Mouse (Mus musculus) layer of hippocampus, adult 8-10 months (tissue): Measurements from ENCODE around the gene Ccdc181. TPM values are rescaled to one million over a fixed set of nuclear protein-coding genes. Genes with fewer than 3 reads are reported as not detected.
"Not testable (repeated sequence)": the region's sequence is repeated elsewhere in the genome, so short reads cannot be mapped to it uniquely, and the experiment has no call there.

Experiments
- DNase-seq, 2 experiments: peaks; one replicate each; pipeline ENCODE4 v3.0.0; 2022; ENCODE audit warnings: low spot score in 2 of 2
- total RNA-seq, 4 experiments: library from RNA; stranded (reverse); gene quantifications; 2 replicates each; pipeline ENCODE4 v1.2.4; 2022

Ccdc181 gene
- total RNA-seq: 10 to 100 TPM; 18.5 to 22.8 (median 22.0) TPM

DNA sequence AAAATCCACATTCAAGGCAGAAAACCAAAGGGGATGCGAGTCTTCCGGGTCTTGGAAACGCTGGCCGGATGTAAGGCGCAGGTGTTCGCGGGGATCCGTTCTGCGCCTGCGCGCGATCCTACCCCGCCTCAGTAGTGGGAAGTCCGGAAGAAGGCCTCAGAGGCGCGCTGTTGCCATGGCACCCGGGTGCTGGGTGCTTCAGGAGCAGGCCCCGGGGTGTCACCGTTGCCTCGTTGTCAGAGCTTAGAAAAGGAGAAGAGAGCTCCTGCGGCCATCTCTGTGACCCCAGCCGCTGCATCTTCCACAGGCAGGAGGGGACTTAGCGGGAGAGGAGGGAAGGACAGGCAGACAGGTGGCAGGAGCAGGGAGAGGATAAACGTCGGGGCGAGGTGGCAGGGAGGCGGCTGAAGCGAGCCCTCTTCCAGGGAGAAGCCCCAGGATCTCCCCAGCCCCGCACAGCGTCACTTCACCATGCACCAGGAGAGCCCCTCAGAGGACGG is at the start of gene Ccdc181:
Ccdc181 (plus strand) TSS at position 131 of the 500 bp plus-strand sequence.
- DNase-seq: peak; percentile 93 to 95

DNA sequence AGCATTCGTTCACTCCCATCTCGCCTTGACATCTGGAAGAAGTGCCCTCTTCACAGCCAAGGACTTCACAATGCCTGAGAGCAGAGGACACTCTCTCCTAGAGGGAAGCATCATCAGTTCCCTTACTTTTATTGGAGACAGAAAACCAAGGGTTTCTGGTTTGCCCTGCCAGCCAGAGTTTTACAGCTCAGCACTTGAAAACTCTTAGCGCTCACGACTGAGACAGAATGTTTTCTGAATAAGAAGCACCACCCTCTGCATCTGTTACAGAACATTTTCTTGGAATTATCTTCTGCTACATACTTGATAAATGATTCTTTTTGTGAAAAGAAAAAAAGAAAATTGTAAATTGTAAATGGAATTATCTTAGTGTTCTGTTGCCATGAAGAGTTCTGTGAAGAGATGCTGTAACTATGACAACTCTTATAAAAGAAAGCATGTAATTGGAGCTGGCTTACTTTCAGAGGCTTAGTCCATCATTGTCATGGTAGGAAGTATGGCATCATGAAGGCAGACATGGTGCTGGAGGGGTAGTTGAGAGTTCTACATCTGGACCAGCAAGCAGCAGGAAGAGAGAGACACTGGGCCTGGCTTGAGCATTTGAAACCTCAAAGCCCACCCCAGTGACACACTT is 43.3 kb upstream of the Ccdc181 start:
- not testable (repeated sequence) for DNase-seq

DNA sequence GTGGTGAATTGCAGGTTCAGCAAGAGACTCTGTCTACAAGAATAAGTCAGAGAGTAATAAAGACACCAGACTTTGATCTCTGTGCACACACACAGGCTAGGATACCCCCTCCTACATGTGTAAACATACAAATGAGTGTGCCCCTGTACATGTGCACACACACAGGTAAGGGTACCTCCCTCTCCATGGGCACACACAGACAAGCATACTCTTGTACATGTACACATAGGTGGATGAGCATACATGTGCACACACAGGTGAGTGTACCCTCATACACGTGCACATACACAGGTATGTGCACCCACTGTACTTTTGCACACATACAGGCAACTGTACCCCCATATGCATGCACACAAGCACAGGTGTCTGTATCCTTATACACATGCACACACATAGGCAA is 41.9 kb upstream of the Ccdc181 start:
- no peak for DNase-seq

DNA sequence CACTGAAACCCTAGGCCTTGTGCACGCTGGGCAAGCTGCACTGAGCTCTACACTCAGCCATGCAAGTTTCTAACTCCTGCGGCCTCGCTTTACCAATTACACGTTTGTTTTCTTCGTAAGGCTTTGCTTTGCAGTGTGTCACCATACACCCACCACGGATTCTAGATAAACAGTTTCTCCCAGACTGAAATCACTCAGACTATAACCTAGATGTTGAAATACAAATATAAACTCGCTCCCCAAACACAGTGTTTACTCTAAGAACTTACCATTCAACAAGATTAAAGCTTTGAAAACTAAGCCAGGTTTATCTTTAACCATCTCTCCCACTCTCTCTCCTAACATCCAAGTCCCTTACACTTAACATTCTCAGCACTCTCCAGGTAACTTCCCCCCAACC is 40.3 kb upstream of the Ccdc181 start:
- DNase-seq: no peak

DNA sequence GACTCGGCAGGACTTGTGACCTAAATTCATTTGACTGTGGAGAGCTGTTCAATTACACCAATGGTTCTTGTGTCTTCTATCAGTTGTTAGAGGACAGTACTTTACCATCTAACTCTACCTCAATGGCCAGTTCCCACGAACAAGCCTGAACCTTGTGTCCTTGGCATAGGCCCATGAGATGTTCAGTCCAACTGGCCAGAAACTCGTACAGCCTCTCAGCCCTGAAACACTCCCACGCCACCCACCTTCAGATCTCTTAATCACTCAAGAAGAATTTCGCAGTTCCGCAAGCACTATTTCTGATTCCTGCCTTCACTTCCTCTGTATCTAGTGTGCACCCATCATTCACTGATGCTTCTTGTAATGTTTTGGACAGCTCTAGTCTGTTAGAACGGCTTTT is 39.3 kb upstream of the Ccdc181 start:
- DNase-seq: no peak

DNA sequence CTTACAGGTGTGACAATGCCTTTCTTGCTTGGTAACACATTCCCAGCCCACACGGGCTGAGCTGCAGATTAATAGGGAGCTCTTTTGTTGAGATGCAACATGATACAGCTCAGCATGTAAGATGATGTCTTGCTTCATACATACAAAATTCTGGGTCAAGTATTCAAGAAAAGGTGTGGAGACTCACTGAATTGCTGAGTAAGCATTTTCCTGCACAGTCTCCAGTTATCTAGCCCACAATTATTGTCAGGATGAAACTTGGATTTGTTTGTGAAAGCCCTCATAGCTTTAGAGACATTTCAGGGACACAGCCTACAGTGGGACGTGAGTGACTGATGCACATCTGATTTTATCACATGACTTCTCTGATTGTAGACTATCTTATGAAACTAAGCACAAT is 33.9 kb upstream of the Ccdc181 start:
- DNase-seq: no peak

DNA sequence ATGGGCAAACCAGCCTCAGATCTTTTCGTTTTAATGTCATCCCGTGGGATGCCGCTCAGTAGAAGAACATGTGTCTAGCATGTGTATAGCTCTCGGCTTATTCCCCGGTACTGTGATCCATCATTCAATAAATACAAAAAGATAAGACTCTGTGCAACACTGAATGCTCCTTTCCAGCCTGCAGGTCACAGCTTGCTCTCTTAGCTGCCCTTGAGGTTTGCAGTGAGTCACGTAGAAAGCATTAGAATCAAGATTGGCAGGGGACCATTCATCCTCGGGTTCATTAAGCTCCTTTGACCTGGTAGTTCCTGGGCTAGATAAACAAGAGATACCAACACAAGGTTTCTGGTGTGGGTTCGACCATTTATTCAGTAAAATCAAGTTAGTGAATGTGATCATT is 32.6 kb upstream of the Ccdc181 start:
- no peak for DNase-seq

DNA sequence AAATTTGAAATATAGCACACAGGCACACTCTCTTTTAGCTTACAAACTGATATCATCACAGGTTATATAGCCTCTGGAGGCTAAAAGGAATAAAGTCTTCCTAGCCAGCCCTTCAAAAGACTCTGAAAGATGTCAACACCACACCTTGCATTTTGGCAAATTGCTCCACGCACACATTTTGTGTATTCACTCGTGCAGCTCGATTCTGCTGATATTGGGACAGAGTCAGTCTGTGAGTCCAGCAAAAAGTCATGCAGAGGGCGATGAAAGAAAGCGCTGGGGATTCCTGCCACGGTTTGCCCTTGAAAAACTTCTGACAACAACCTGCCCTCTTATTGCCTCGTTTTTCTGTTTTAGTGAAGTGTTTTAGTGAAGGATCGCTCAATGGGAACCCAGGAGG is 27.9 kb upstream of the Ccdc181 start:
- DNase-seq: no peak

DNA sequence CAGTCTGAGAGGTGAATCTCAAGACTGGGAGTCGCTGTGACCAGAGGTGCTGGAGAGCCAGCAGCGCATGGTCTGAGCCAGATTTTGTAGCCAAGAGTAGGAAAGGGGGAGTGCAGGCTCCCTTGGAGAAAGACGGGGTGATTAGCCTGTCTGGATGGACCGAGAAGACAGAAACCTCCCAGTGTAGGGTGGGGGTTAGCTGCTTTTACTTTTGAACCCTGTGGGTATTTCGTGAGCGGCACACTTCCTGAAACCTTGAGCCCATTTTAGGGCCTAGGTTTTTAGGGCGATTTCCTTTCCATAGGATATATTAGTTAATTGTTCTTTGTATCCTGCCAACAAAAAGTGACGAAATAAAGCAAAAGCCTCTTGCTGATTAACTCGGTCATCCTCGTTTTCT is 27.4 kb upstream of the Ccdc181 start:
- DNase-seq: no peak

DNA sequence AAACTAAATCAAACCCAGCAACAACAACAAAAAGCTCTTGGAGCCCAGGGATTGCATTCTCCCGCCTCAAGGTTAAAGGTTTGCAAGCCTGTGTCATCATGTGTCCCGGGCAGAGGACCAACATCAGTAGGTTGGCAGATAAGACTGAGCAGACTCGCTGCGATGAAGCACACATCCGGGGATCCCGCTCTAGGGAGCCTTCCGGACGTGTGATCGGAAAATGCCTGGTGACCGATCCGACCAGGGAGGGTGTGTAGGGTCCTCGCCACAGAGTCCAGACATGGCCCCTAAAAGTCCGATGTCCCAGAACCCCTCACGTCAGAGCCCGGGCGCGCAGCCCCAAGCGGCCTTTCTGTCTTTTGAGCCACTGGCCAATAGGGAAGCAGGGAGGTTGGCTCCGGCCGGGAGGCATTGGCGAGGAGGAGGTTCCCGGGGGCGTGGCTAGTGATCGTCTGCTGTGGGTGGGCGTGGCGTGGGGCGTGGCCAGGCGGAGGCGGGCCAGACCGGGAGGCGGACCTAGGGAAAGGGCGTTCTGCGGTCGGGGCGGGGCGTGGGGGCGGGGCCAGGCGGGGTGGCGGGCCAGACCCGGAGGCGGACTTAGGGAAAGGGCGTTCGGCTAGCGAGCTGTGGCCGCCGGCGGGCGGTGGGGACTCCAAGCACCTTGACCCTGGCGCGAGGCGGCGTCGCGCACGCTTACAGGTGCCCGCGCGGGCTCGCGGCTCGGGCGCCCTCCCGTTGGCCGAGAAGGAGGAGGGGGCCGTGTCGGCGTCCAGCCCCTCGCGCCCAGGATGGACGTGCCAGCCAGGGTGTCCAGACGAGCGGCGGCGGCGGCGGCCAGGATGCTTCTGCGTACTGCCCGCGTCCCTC is 26.7 kb upstream of the Ccdc181 start, which contains the start of gene Slc19a2:
Slc19a2 (plus strand) TSS at position 582 of the 867 bp plus-strand sequence.
- peak; percentile 96 for DNase-seq

DNA sequence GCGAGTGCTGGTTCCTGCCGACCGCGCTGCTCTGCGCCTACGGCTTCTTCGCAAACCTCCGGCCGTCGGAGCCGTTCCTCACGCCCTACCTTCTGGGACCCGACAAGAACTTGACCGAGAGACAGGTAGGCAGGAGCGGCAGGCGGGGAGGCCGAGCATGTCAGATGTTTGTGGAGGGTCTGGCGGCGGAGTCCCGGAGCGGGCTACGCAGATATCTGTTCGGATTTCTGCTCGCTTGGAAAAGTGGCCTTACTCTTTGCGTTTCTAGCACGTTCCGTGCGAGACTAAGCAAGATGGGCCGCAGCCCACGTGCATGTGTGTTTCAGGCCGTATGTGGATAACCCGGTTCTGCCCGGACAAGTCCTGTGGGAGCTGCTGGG is 26.1 kb upstream of the Ccdc181 start:
- peak in 1 of 2 experiments; percentile 42 for DNase-seq

DNA sequence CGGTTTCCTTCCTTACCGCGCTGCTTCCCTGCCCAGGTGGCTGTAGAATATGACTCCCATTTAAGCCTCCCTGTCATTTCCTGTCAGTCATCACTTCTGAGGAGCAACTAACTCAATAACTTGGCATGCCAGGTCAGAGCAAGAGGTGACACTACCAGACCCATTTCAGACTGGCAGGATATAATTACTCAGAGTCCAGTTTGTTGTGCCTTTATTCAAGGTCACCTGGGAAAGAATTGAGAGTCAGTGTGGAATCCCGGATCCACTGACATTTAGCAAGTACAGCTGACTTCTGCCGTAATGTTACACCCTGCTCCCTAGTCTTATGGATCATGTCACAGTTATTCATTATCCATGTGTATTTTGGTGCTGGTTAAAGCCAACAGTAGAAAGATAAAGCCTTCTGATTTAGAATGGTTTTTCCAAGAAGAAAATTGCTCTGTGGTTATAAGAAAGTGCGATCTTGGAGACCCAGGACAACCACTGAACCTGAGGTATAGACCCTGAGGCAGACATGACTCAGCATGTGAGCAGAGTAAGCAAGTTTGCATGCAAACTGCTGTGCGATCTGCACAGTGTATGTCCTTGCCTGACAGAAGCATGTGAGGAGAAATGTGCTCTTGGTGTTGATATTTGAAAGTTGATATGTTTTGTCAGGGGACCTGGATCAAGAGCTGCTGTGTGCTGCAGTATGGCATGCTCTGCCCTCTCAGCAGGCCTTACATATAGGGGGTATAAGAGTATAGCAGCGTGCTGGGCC is 24.8 kb upstream of the Ccdc181 start:
- no peak for DNase-seq

DNA sequence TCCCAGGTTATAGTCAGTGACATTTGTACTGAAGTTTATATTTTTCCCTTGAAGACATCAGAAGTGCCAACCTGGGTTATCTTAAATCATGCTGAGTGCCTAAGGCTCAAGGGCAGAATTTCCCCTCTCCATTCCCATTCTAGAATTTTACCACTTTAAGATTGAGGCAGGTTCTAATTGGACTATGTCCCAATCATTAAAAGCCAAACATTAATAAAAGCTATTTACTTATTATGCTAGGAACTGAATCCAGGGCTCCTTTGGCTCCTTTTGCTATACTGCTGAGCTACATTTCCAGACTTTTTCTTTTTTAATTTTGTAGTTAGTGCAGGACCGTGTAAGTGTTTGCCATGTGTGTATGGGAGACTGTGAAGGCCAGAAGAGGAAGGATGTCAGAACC is 23.9 kb upstream of the Ccdc181 start:
- no peak for DNase-seq

DNA sequence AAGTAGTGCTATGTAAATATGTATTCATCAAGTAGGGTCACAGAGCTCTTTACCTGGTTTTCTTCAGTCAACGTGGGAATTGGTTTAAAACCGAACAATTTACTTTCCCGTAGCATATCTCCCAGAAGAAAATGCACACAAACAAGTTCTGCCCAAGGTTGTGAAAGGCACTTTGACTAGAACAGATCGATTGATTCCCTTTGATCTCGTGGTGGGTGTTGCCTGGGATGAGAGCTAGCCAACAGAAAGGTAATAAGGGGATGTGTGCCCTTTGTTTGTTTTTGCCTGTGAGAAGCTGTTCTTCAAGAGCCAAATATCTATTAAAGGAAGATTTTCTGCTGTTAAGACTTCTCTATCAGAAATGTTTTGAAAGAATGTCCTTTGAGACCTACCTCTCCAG is 22.8 kb upstream of the Ccdc181 start:
- no peak for DNase-seq

DNA sequence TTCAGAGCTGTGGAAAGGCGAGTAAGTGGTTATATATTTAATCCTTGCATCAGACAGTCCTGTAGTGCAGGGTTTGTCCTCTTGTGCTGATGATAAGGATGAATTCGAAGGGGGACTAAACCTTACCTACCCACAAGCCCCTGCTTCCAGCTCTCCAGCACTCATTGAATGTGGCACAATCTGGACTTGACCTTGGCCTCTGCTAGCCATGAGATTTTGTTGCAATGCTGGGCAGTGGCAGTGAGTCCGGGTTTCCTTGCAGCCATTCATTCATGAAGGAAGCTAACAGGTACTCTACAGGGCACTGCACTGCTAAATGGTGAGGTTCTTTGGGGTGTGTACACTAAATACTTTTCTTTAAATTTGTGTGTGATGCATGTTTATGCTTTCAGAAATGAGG is 20.5 kb upstream of the Ccdc181 start:
- DNase-seq: no peak

DNA sequence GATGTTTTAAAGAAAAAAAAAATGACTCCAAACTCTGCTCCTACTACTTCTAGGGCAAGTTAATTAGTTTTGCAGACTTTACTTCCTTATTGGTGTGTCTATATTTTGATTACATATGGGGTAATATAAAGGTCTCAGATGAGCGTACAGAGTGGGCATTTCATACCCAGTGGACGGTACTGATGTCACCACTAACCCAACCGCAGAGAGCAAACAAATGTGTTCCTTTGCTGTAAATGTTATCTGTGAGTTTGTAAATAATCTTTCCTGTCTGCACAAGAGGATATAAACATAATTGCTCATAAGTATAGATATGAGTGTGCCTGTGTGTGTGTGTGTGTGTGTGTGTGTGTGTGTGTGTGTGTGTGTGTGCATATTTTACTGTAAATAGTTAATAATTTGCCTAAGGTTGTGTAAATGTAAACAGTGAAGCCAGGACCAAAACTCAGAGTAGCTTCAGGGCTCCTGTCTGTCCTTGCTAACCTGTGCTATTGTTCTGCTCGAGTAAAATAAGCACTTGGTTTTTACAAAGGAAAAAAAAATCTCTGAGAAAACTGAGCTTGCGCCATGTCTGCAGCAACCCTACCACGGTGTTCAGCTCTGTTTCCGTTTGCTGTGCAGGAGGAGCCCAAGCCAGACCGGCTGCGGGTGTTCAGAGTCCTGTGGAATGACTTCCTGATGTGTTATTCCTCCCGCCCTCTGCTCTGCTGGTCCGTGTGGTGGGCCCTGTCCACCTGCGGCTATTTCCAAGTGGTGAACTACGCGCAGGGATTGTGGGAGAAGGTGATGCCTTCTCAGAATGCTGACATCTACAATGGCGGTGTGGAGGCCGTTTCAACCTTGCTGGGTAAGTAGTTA is 15.0 kb upstream of the Ccdc181 start:
- no peak for DNase-seq

DNA sequence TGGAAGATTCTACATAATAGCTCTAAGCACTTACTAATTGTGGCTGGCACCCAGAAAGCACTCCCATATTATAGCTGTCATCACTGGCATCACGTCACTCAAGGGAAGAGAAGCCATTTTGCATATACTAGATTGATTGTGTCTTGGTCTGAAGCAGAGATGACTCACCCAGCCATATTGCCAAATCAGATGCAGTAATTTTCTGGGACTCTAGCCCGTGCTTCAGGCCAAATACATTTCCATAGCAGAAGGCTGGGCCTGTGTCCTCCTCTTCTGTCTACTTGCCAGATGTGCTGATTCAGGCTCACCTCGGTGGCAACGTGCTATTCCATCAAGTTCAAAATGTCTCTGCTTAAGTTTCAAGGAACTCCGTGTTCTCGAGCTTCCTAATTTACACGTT is 13.8 kb upstream of the Ccdc181 start:
- DNase-seq: peak; percentile 53 to 66

DNA sequence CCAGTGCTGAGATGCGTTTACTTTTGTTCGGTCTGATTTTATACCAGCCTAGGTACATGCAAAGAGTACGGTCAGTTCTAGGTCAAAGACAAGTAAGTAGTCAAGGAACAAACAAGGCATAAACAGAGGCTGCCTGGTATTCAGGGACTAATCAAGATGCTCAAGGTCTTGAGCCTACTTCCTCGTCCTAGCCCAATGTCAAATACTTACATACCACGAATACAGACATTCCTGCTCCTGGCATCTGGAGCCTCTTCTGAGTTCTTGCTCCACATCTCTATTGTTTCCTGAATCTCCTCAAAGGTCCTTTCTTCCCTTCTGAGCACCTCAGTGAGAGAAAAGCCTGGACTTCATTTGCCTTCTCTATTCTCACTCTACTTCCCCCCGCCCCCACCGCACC is 4.4 kb upstream of the Ccdc181 start:
- DNase-seq: no peak

DNA sequence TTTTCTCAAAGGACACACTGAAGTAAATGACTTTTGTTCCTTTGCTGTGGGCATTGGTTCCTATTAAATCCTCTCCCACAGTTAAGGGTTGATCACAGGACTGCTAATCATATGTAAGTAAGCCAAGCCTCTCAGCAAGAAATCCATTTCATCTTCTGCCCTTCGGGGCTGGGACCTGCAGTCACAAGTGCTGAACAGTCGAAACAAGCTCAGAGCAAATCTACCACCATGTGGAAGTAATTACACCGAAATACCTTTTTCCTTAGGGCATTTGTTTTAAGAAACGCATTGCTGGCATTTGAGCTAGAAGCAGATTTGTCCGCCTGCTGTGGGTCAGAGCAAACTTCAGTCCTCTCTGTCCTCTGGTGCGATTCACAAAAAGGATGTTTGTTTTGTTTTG is 1.7 kb upstream of the Ccdc181 start:
- DNase-seq: no peak

DNA sequence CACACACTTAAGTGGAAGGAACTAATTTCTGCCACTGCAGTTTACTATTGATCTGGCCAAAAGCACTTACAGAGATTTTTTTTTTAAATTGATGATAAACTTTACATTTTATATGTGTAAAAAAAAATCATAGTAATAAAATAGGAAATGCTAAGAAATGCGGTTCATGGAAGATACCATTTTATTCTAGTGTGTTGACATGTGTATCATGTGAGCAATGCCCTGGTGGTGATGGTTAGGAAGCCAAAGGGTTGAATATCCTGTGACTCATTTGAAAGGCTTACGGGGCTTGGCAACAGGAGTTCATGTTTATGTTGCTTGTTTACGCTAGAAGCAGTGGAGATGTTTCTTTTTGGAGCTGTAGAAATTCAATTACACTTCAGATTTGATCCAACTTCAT is 1.2 kb downstream of the Ccdc181 start:
- DNase-seq: no peak

DNA sequence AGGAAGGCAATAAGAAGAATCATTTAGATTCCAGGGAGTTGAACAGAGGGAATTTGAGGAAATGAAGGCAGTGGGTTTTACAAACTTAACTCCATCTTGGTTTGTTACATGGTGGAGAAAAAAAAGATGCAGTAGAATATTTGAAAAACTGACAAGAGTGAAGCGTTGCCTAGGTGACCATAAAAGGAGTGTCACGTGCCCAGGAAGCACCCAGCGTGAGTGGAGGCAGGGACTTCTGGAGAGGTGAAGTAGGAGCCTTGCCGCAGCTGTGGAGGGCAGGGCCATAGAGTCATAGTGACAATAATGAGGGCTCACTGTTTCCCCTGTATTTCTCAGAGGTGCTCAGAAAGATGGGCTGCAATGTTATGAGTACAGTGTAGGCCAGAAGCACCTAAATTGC is 3.9 kb downstream of the Ccdc181 start:
- DNase-seq: no peak
